Mouse (Mus musculus): ENCODE data around the gene Capns1. TPM values are rescaled to one million over a fixed set of nuclear protein-coding genes. Genes with fewer than 3 reads are reported as not detected.

Capns1 gene
- polyA plus RNA-seq, 1 experiment from 2014 or later, result 83.1 TPM

DNA sequence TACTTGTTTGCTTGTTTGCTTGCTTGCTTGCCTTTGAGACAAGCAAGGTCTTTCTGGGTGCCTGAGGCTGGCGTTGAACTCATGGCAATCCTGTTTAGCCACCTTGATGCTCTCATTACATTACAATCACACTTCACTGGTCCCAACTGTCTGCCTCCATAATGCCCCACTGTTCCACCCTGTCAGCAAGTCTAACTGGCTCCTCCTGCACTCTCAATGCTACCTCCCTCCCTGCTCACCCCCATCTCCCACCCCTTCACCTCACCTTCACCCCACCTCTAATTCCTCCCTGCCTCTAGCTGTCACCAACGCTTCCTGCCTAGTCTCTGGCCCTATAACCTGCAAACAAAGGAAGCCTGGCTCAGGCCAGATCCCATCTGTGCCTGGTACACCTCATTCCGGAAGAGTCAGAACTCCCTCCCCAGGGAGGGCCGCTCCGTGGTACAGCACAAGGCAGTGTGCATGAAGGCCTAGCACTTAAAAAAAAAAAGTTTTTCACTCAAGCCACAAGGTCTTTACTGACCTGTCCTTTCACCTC lies 950 bp downstream of the Capns1 start:
- no peak for ATAC-seq (ENCODE audit: low FRiP score, low TSS enrichment)
- no peaks in the 10 kb centered on the region for H3K27me3 ChIP-seq (ENCODE audit: control insufficient read depth, insufficient read depth, low read length)
- no peak overlapping the region for H3K4me2 ChIP-seq (replicated peaks; ENCODE audit: low read depth, low read length)
- no peaks in the 10 kb centered on the region for H3K9me3 ChIP-seq (ENCODE audit: control insufficient read depth, low read length)
- H3K36me3 ChIP-seq (ENCODE audit: control insufficient read depth, insufficient read depth, low read length), result no peaks in the 10 kb centered on the region; the same call in 1 of the 2 replicates
- peaks cover 13% of the 10 kb centered on the region for H3K4me1 ChIP-seq (ENCODE audit: control insufficient read depth, insufficient read depth, low read length)
- 41% methylated on average over 5 of the region's 5 CpGs for WGBS
- no peak overlapping the region for H3K4me3 ChIP-seq (ENCODE audit: low read length)
- H3K27ac ChIP-seq (ENCODE audit: low read depth, low read length), result 0 out of 2 replicates have a peak overlapping the region, but pooled peaks have one; percentile 47
- H3K9ac ChIP-seq (ENCODE audit: low read depth, low read length), result no peak overlapping the region

DNA sequence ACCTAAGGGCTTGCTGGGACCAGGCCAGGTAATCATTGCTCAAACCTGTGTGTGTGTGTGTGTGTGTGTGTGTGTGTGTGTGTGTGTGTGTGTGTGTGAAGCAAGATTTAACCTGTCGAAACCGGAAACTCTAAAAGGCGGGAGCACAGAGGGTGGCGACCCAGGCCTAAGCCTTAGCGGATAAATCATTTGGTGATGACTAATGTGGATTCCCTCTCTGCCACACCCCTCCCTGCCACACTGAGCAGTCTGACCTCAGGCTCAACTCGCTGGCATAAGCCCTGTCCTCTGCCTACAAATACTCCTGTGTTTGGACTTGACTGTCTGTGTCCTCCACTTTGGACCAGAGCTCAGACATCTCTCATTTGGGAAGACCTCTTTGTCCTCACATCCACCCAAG lies 2.4 kb downstream of the Capns1 start:
- Histone ChIP-seq H3K9me3 (ENCODE audit: control insufficient read depth, low read length) (no peaks in the 10 kb centered on the region), H3K36me3 (ENCODE audit: control insufficient read depth, insufficient read depth, low read length) (peaks cover 13% of the 10 kb centered on the region), H3K27me3 (ENCODE audit: control insufficient read depth, insufficient read depth, low read length) (no peaks in the 10 kb centered on the region), H3K4me3 (ENCODE audit: low read length) (no peak overlapping the region), H3K4me2 (replicated peaks; ENCODE audit: low read depth, low read length) (no peak overlapping the region), H3K9ac (ENCODE audit: low read depth, low read length) (no peak overlapping the region), H3K4me1 (ENCODE audit: control insufficient read depth, insufficient read depth, low read length) (peaks cover 15% of the 10 kb centered on the region), H3K27ac (ENCODE audit: low read depth, low read length) (no peak overlapping the region)
- 75% methylated on average over 6 of the region's 6 CpGs for WGBS
- no peak for ATAC-seq (ENCODE audit: low FRiP score, low TSS enrichment)

DNA sequence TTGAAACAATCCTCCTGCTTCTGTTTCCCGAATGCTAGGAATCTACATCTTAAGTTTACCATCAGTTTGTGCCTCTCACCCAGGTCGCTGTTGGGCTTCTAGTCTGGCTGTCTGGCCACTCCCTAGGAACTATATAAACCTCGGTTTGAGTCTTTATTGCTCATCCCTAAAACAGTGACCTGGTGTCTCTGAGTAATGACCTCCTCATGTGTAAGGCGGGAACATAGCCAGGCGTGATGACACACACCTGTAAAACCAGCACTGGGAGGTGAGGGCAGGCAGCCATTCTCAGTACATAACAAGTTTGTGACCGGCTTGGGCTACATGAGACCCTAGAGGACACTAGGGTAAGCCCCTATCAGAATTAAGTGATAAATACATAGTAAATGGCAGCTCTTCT lies 3.1 kb downstream of the Capns1 start:
- no peak for ATAC-seq (ENCODE audit: low FRiP score, low TSS enrichment)
- Histone ChIP-seq H3K27me3 (ENCODE audit: control insufficient read depth, insufficient read depth, low read length) (no peaks in the 10 kb centered on the region), H3K9ac (ENCODE audit: low read depth, low read length) (0 out of 2 replicates have a peak overlapping the region, but pooled peaks have one; percentile 87), H3K4me2 (replicated peaks; ENCODE audit: low read depth, low read length) (peak overlapping the region; percentile 77), H3K36me3 (ENCODE audit: control insufficient read depth, insufficient read depth, low read length) (peaks cover 20% of the 10 kb centered on the region), H3K27ac (ENCODE audit: low read depth, low read length) (peak overlapping the region; percentile 24; the same call in 1 of the 2 replicates), H3K4me3 (ENCODE audit: low read length) (no peak overlapping the region; the same call in 1 of the 2 replicates), H3K9me3 (ENCODE audit: control insufficient read depth, low read length) (no peaks in the 10 kb centered on the region), H3K4me1 (ENCODE audit: control insufficient read depth, insufficient read depth, low read length) (peaks cover 15% of the 10 kb centered on the region)
- WGBS, result 67% methylated on average over 6 of the region's 6 CpGs

DNA sequence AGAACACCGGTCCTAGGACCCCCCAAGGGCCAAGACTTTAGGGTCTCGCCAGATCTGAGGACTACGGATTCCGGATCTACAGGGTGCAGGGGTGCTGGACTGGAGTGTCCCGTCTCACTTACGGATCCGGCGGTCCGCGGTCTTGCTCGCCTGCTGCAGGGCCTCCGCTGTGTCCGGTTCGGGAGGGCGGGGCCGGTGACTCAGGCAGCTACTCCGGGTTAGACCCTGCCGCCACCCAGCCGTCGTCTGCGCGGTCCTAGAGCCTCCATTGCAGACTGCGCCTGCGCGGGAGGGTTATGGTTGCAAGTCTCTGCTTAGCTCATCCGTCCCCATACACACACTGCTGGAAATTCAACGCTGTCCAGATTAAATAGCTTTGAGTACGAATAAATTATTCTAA lies 3.7 kb downstream of the Capns1 start:
- peak overlapping the region; percentile 87 for H3K9ac ChIP-seq (ENCODE audit: low read depth, low read length)
- WGBS, result under 1% methylated on average over 28 of the region's 28 CpGs
- peaks cover 23% of the 10 kb centered on the region for H3K36me3 ChIP-seq (ENCODE audit: control insufficient read depth, insufficient read depth, low read length)
- no peaks in the 10 kb centered on the region for H3K9me3 ChIP-seq (ENCODE audit: control insufficient read depth, low read length)
- ATAC-seq (ENCODE audit: low FRiP score, low TSS enrichment), result peak; percentile 86
- peak overlapping the region; percentile 78 for H3K27ac ChIP-seq (ENCODE audit: low read depth, low read length)
- no peaks in the 10 kb centered on the region for H3K27me3 ChIP-seq (ENCODE audit: control insufficient read depth, insufficient read depth, low read length)
- peak overlapping the region; percentile 87 for H3K4me3 ChIP-seq (ENCODE audit: low read length)
- H3K4me2 ChIP-seq (replicated peaks; ENCODE audit: low read depth, low read length), result peak overlapping the region; percentile 77
- H3K4me1 ChIP-seq (ENCODE audit: control insufficient read depth, insufficient read depth, low read length), result peaks cover 15% of the 10 kb centered on the region

DNA sequence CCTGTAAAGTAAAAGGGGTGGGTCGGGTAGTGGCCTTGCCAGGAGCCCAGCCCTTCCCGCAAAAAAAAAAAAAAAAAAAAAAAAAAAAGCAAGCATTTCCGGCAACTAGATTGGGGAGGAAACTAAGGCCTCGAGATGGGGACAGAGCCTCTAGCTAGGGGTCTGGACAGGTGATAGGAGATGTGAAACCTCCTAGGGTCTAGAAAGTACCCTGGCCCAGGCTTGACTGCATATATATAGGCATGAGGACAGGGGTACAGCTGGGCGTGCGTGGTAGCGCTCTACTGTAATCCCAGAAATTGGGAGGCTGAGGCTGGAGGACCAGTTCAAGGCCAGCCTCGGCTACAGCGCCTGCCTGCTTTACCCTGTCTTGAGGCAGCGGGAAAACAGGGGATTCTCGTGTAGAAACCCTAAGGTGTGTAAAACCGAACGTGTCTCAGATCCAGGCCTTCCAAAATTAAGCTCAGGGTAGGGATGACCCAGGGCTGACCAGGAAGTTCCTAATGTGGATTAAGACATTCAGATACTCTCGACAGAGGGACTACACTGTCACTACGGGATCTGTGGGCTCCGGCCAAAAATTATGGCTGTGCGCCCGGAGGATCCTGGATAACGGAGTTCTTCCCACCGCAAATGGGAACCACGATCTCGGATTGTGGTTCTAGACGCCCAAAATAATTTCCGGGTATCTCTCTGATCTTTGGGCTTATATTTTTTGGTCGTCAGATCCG lies 4.3 kb downstream of the Capns1 start:
- H3K9me3 ChIP-seq (ENCODE audit: control insufficient read depth, low read length), result no peaks in the 10 kb centered on the region
- peak; percentile 7; the same call in 1 of the 2 replicates for ATAC-seq (ENCODE audit: low FRiP score, low TSS enrichment)
- H3K27me3 ChIP-seq (ENCODE audit: control insufficient read depth, insufficient read depth, low read length), result no peaks in the 10 kb centered on the region
- H3K4me2 ChIP-seq (replicated peaks; ENCODE audit: low read depth, low read length), result peak overlapping the region; percentile 77
- WGBS, result under 1% methylated on average over 26 of the region's 26 CpGs
- peak overlapping the region; percentile 87 for H3K9ac ChIP-seq (ENCODE audit: low read depth, low read length)
- H3K36me3 ChIP-seq (ENCODE audit: control insufficient read depth, insufficient read depth, low read length), result peaks cover 23% of the 10 kb centered on the region
- peak overlapping the region; percentile 87 for H3K4me3 ChIP-seq (ENCODE audit: low read length)
- H3K4me1 ChIP-seq (ENCODE audit: control insufficient read depth, insufficient read depth, low read length), result peaks cover 15% of the 10 kb centered on the region
- peak overlapping the region; percentile 78 for H3K27ac ChIP-seq (ENCODE audit: low read depth, low read length)

DNA sequence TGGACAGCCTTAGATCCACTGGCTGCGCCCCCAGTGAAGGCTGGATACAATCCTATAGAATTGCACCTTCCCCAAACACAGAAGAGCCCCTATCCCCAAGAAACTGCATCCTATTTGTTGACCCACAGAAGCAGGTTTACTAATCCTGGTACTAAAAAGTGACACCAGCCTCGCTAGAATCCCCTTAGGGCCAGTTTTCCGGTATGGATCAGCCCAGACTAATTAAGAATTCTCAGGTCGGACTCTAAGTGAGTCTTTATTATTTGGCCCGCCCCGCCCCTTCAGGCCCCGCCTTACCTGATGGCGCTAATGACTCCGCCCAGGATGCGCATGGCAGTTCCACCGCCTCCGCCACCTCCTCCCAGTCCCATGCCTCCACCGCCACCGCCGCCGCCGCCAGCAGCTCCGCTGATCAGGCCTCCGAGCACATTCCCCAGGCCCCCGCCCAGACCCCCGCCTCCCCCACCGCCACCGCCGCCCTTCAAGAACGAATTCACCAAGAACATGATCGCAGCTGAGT lies 5.0 kb downstream of the Capns1 start:
- Histone ChIP-seq H3K4me3 (ENCODE audit: low read length) (peak overlapping the region; percentile 87), H3K9ac (ENCODE audit: low read depth, low read length) (peak overlapping the region; percentile 87), H3K27me3 (ENCODE audit: control insufficient read depth, insufficient read depth, low read length) (no peaks in the 10 kb centered on the region), H3K36me3 (ENCODE audit: control insufficient read depth, insufficient read depth, low read length) (peaks cover 30% of the 10 kb centered on the region), H3K4me2 (replicated peaks; ENCODE audit: low read depth, low read length) (peak overlapping the region; percentile 77), H3K27ac (ENCODE audit: low read depth, low read length) (peak overlapping the region; percentile 78), H3K4me1 (ENCODE audit: control insufficient read depth, insufficient read depth, low read length) (peaks cover 15% of the 10 kb centered on the region), H3K9me3 (ENCODE audit: control insufficient read depth, low read length) (no peaks in the 10 kb centered on the region)
- under 1% methylated on average over 26 of the region's 26 CpGs for WGBS
- peak; percentile 75 for ATAC-seq (ENCODE audit: low FRiP score, low TSS enrichment)

DNA sequence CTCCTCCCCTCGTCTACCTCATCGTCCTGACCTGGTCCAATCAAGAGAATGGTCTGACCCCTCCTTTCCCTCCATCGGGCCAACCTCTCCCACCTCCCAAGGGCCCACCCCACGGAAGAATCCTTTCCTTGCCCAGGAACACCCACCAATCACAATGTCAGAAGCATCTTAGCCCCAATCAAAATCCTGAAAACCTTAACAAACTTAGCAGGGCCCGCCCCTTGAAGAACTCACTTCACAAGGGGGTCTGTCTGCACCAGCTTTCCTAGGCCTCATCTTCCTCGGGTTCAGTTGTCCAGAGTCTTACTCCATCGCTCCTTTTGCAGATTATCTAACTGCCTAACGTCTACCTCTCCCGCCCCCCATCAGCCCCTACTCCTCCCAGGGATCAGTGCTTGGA lies 5.6 kb downstream of the Capns1 start:
- Histone ChIP-seq H3K27ac (ENCODE audit: low read depth, low read length) (peak overlapping the region; percentile 78; the same call in 1 of the 2 replicates), H3K36me3 (ENCODE audit: control insufficient read depth, insufficient read depth, low read length) (peaks cover 36% of the 10 kb centered on the region), H3K27me3 (ENCODE audit: control insufficient read depth, insufficient read depth, low read length) (no peaks in the 10 kb centered on the region), H3K4me3 (ENCODE audit: low read length) (peak overlapping the region; percentile 87), H3K9ac (ENCODE audit: low read depth, low read length) (peak overlapping the region; percentile 87; the same call in 1 of the 2 replicates), H3K4me2 (replicated peaks; ENCODE audit: low read depth, low read length) (peak overlapping the region; percentile 77), H3K4me1 (ENCODE audit: control insufficient read depth, insufficient read depth, low read length) (peaks cover 15% of the 10 kb centered on the region), H3K9me3 (ENCODE audit: control insufficient read depth, low read length) (no peaks in the 10 kb centered on the region)
- WGBS, result 15% methylated on average over 9 of the region's 9 CpGs
- ATAC-seq (ENCODE audit: low FRiP score, low TSS enrichment), result peak; percentile 43

DNA sequence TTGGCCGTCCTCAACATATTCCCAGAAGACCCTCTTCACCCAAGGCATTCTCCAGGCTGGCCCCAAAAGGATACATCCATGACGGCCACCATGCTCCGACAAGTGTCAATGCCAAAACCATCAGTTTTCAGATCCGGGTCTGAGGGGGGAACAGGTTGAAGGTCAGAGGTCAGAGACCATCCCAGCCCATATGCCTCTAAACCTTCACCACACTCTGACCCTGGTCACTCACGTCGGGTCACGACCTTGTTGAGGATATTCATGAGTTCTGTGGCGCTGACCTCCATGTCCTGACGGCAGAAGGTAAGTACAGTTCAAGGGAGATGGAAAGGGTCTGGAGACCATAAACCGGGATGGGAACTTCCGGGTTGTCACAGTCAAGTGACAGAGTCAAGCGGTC lies 6.5 kb downstream of the Capns1 start:
- Histone ChIP-seq H3K4me2 (replicated peaks; ENCODE audit: low read depth, low read length) (no peak overlapping the region), H3K4me3 (ENCODE audit: low read length) (peak overlapping the region; percentile 87; the same call in 1 of the 2 replicates), H3K27ac (ENCODE audit: low read depth, low read length) (no peak overlapping the region), H3K36me3 (ENCODE audit: control insufficient read depth, insufficient read depth, low read length) (peaks cover 45% of the 10 kb centered on the region), H3K27me3 (ENCODE audit: control insufficient read depth, insufficient read depth, low read length) (no peaks in the 10 kb centered on the region), H3K4me1 (ENCODE audit: control insufficient read depth, insufficient read depth, low read length) (peaks cover 15% of the 10 kb centered on the region), H3K9me3 (ENCODE audit: control insufficient read depth, low read length) (no peaks in the 10 kb centered on the region), H3K9ac (ENCODE audit: low read depth, low read length) (no peak overlapping the region)
- 79% methylated on average over 12 of the region's 12 CpGs for WGBS
- no peak for ATAC-seq (ENCODE audit: low FRiP score, low TSS enrichment)

DNA sequence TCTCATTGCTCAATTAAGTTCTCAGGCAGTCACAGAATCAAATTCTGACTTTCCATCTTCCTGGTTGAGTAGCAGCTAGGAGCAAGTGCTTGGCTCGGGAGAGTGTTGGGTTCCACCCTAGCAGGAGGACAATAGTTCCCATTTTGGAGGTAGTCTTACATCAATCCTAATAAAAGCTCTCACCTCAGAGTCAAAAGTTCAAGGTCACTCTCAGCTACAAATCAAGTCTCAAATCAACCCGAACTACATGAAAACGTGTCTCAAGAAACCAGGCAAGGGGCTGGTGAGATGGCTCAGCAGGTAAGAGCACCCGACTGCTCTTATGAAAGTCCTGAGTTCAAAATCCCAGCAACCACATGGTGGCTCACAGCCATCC lies 9.5 kb downstream of the Capns1 start:
- no peak for ATAC-seq (ENCODE audit: low FRiP score, low TSS enrichment)
- H3K4me2 ChIP-seq (replicated peaks; ENCODE audit: low read depth, low read length), result no peak overlapping the region
- peaks cover 62% of the 10 kb centered on the region for H3K36me3 ChIP-seq (ENCODE audit: control insufficient read depth, insufficient read depth, low read length)
- H3K9me3 ChIP-seq (ENCODE audit: control insufficient read depth, low read length), result no peaks in the 10 kb centered on the region
- no peak overlapping the region for H3K9ac ChIP-seq (ENCODE audit: low read depth, low read length)
- peaks cover 11% of the 10 kb centered on the region for H3K4me1 ChIP-seq (ENCODE audit: control insufficient read depth, insufficient read depth, low read length)
- 59% methylated on average over 4 of the region's 4 CpGs for WGBS
- H3K27ac ChIP-seq (ENCODE audit: low read depth, low read length), result no peak overlapping the region
- no peak overlapping the region for H3K4me3 ChIP-seq (ENCODE audit: low read length)
- no peaks in the 10 kb centered on the region for H3K27me3 ChIP-seq (ENCODE audit: control insufficient read depth, insufficient read depth, low read length)

Data from kidney, embryonic 14.5 days (tissue).